Comparison of ENCODE assay signal across 8 mouse cellular contexts in the genomic region with DNA sequence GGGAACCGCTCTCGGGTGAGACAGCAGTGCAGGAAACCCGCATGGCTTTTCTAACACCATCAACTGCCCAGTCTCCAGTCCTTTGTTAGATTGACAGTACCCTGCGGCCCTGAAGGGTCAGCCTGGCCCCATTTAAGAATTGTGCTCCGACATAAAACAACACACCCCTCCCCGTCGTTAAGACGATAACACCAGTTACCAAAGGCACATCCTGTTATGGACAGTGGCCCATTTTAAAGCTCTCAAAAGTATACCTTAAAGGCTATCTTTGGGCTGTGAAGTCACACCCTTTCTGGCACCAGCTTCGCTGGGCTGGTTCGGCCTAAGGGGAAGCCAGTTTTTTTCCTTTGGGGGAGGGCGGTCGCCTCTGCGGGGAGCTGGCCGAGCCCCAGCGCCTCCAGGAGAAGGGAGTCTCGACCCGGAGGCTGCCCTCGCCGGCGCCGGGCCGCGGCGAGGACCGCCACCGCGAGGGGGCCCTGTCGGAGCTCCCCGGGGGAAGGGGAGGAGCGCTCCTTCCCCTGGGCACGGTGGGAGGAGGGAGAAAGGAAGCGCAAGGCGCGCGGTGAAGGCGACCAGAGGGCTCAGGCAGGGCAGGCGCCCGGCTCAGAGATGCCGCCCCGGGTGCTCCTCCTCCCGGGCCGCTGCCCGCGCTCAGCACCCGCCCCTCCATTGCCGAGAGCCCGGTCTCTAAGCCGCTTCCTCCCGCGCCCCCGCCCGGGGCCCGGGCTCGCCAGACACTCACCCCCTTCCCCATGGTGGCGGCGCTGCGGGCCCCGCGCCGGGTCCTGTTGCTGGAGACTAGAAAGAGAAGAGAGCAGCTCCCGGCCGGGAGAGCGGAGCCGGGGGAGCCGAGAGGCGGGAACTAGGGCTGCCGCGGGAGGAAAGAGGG. TPM values are rescaled to one million over a fixed set of nuclear protein-coding genes. Genes with fewer than 3 reads are reported as not detected.
DNase-seq lines count a peak whose midpoint lies in the region; ATAC-seq and TF ChIP-seq lines count a peak whose summit lies in the region.

No protein-coding gene starts in this region.

- ATAC-seq in heart, embryonic 11.5 days (replicated peaks; ENCODE audit: insufficient number of reproducible peaks, low FRiP score, low TSS enrichment), result peak; percentile 78
- ATAC-seq in kidney, embryonic 16.5 days (ENCODE audit: low FRiP score, low TSS enrichment), result peak; percentile 84
- peak; percentile 86 for ATAC-seq in liver, embryonic 15.5 days (ENCODE audit: insufficient read depth)
- ATAC-seq in neural tube, embryonic 11.5 days (ENCODE audit: insufficient read depth, low FRiP score, low TSS enrichment), result peak; percentile 83

- peak overlapping the region; percentile 86 for H3K4me3 ChIP-seq in bone marrow macrophage, adult 2 months (ENCODE audit: insufficient read depth, low read length)
- peak overlapping the region; percentile 80 for H3K4me3 ChIP-seq in embryonic fibroblast, embryonic 13.5 days (ENCODE audit: insufficient read depth, low read length)
- peak overlapping the region; percentile 98 for H3K4me3 ChIP-seq in heart, embryonic 11.5 days (ENCODE audit: low read depth, low read length)
- peak overlapping the region; percentile 94 for H3K4me3 ChIP-seq in kidney, embryonic 16.5 days (ENCODE audit: low read length)
- peak overlapping the region; percentile 89 for H3K4me3 ChIP-seq in liver, embryonic 15.5 days (replicated peaks)
- peak overlapping the region; percentile 74 for H3K4me3 ChIP-seq in neural tube, embryonic 11.5 days (ENCODE audit: low read depth, low read length)
- H3K4me3 ChIP-seq in testis, adult 2 months (ENCODE audit: control insufficient read depth, low read depth, low read length), result peak overlapping the region; percentile 89

- H3K9ac ChIP-seq in heart, embryonic 11.5 days (ENCODE audit: low read depth, low read length), result peak overlapping the region; percentile 100
- H3K9ac ChIP-seq in kidney, embryonic 16.5 days (replicated peaks; ENCODE audit: low read length), result peak overlapping the region; percentile 98
- peak overlapping the region; percentile 90 for H3K9ac ChIP-seq in liver, embryonic 15.5 days
- peak overlapping the region; percentile 95 for H3K9ac ChIP-seq in neural tube, embryonic 11.5 days (ENCODE audit: low read length)

- H3K27ac ChIP-seq in bone marrow macrophage, adult 2 months (ENCODE audit: insufficient read depth, low read depth, low read length), result peak overlapping the region; percentile 88
- peak overlapping the region; percentile 78 for H3K27ac ChIP-seq in embryonic fibroblast, embryonic 13.5 days (ENCODE audit: insufficient read depth, low read length)
- peak overlapping the region; percentile 100 for H3K27ac ChIP-seq in heart, embryonic 11.5 days (ENCODE audit: low read depth, low read length)
- peak overlapping the region; percentile 99 for H3K27ac ChIP-seq in kidney, embryonic 16.5 days (ENCODE audit: low read length)
- peak overlapping the region; percentile 97 for H3K27ac ChIP-seq in liver, embryonic 15.5 days (replicated peaks)
- peak overlapping the region; percentile 94 for H3K27ac ChIP-seq in neural tube, embryonic 11.5 days (ENCODE audit: low read depth, low read length)
- H3K27ac ChIP-seq in testis, adult 2 months (ENCODE audit: control insufficient read depth, insufficient read depth, low read depth, low read length), result peak overlapping the region; percentile 81

- peaks cover 25% of the 10 kb centered on the region for H3K4me1 ChIP-seq in bone marrow macrophage, adult 2 months (ENCODE audit: control insufficient read depth, insufficient read depth, low read length)
- peaks cover 15% of the 10 kb centered on the region for H3K4me1 ChIP-seq in embryonic fibroblast, embryonic 13.5 days (ENCODE audit: control insufficient read depth, insufficient read depth, low read length)
- peaks cover 46% of the 10 kb centered on the region for H3K4me1 ChIP-seq in heart, embryonic 11.5 days (ENCODE audit: control insufficient read depth, insufficient read depth, low read length)
- peaks cover 56% of the 10 kb centered on the region for H3K4me1 ChIP-seq in kidney, embryonic 16.5 days (ENCODE audit: insufficient read depth, low read length)
- peaks cover 57% of the 10 kb centered on the region for H3K4me1 ChIP-seq in liver, embryonic 15.5 days (replicated peaks)
- H3K4me1 ChIP-seq in neural tube, embryonic 11.5 days (ENCODE audit: control insufficient read depth, insufficient read depth, low read length), result peaks cover 29% of the 10 kb centered on the region
- H3K4me1 ChIP-seq in testis, adult 2 months (ENCODE audit: control insufficient read depth, insufficient read depth, low read length), result peaks cover 16% of the 10 kb centered on the region

- H3K4me2 ChIP-seq in heart, embryonic 11.5 days, result peak overlapping the region; percentile 88
- H3K4me2 ChIP-seq in kidney, embryonic 16.5 days (replicated peaks; ENCODE audit: low read depth, low read length), result peak overlapping the region; percentile 75
- peak overlapping the region; percentile 92 for H3K4me2 ChIP-seq in liver, embryonic 15.5 days
- H3K4me2 ChIP-seq in neural tube, embryonic 11.5 days (ENCODE audit: low read depth), result peak overlapping the region; percentile 70

- peak; percentile 93 for DNase-seq in CD4-positive helper T cell, adult 2 months (ENCODE audit: low read depth, low spot score)
- peak; percentile 85 for DNase-seq in neural tube, embryonic 11.5 days (ENCODE audit: low spot score)

- TF ChIP-seq CTCF in bone marrow macrophage, adult 2 months (IDR thresholded peaks at IDR 0.05; ENCODE audit: low read depth, low read length), result no peak
- 0 out of 2 replicates have a peak, but pooled peaks have one; percentile 1 for TF ChIP-seq CTCF in embryonic fibroblast, embryonic 13.5 days (IDR thresholded peaks at IDR 0.05; ENCODE audit: borderline replicate concordance, insufficient read depth, low read length)
- TF ChIP-seq CTCF in testis, adult 2 months (IDR thresholded peaks at IDR 0.05; ENCODE audit: control insufficient read depth, insufficient read depth, insufficient replicate concordance, low read depth, low read length), result no peak

- WGBS in heart, embryonic 11.5 days (ENCODE audit: insufficient replicate concordance), result under 1% methylated on average over 46 of the region's 68 CpGs
- under 1% methylated on average over 50 of the region's 68 CpGs for WGBS in kidney, embryonic 16.5 days
- under 1% methylated on average over 48 of the region's 68 CpGs for WGBS in liver, embryonic 15.5 days (ENCODE audit: insufficient replicate concordance)
- 0% methylated on average over 49 of the region's 68 CpGs for WGBS in neural tube, embryonic 11.5 days

- TF ChIP-seq POLR2A in bone marrow macrophage, adult 2 months (IDR thresholded peaks at IDR 0.05; ENCODE audit: borderline replicate concordance, low read depth, low read length), result no peak
- TF ChIP-seq POLR2A in embryonic fibroblast, embryonic 13.5 days (IDR thresholded peaks at IDR 0.05; ENCODE audit: low read depth, low read length), result peak; percentile 70; the same call in 1 of the 2 replicates
- TF ChIP-seq POLR2A in testis, adult 2 months (IDR thresholded peaks at IDR 0.05; ENCODE audit: control insufficient read depth, low read depth, low read length), result no peak

- no peaks in the 10 kb centered on the region for H3K27me3 ChIP-seq in heart, embryonic 11.5 days (ENCODE audit: control insufficient read depth, insufficient read depth, low read length)
- no peaks in the 10 kb centered on the region for H3K27me3 ChIP-seq in kidney, embryonic 16.5 days (ENCODE audit: insufficient read depth, low read length)
- H3K27me3 ChIP-seq in liver, embryonic 15.5 days, result peaks cover 37% of the 10 kb centered on the region
- H3K27me3 ChIP-seq in neural tube, embryonic 11.5 days (ENCODE audit: control insufficient read depth, insufficient read depth, low read length), result no peaks in the 10 kb centered on the region
- peaks cover 4% of the 10 kb centered on the region for H3K27me3 ChIP-seq in testis, adult 2 months (ENCODE audit: control insufficient read depth, insufficient read depth, low read length)

- H3K9me3 ChIP-seq in heart, embryonic 11.5 days (replicated peaks; ENCODE audit: control insufficient read depth, low read length), result no peaks in the 10 kb centered on the region
- no peaks in the 10 kb centered on the region for H3K9me3 ChIP-seq in kidney, embryonic 16.5 days (ENCODE audit: low read length)
- H3K9me3 ChIP-seq in liver, embryonic 15.5 days (replicated peaks), result no peaks in the 10 kb centered on the region
- no peaks in the 10 kb centered on the region for H3K9me3 ChIP-seq in neural tube, embryonic 11.5 days (ENCODE audit: control insufficient read depth, low read length)

- H3K36me3 ChIP-seq in heart, embryonic 11.5 days (ENCODE audit: control insufficient read depth, insufficient read depth, low read length), result no peaks in the 10 kb centered on the region
- no peaks in the 10 kb centered on the region for H3K36me3 ChIP-seq in kidney, embryonic 16.5 days (ENCODE audit: insufficient read depth, low read length)
- no peaks in the 10 kb centered on the region for H3K36me3 ChIP-seq in liver, embryonic 15.5 days (replicated peaks)
- no peaks in the 10 kb centered on the region for H3K36me3 ChIP-seq in neural tube, embryonic 11.5 days (ENCODE audit: control insufficient read depth, insufficient read depth, low read length)
- no peaks in the 10 kb centered on the region for H3K36me3 ChIP-seq in testis, adult 2 months (ENCODE audit: control insufficient read depth, insufficient read depth, low read length)

RNA-seq across cellular contexts. Expression of a gene that starts 0.6 kb away (rescaled TPM):
- 152 and 178 TPM in 2 replicates for polyA plus RNA-seq in bone marrow macrophage, adult 2 months (2012; ENCODE audit: insufficient read depth, insufficient read length, missing spikeins)
- polyA plus RNA-seq in embryonic fibroblast, embryonic 13.5 days (2011; ENCODE audit: insufficient read length, low read depth, missing spikeins), result 211 and 238 TPM in 2 replicates
- 404 and 434 TPM in 2 replicates for polyA plus RNA-seq in heart, embryonic 11.5 days (2014; fragmentation: Nextera tagmentation; extraction: Ambion mirVana)
- 362 and 426 TPM in 2 replicates for polyA plus RNA-seq in kidney, embryonic 16.5 days (2015; fragmentation: Nextera tagmentation; extraction: Ambion mirVana)
- 41.9 and 44.5 TPM in 2 replicates for polyA plus RNA-seq in liver, embryonic 15.5 days (2015; fragmentation: Nextera tagmentation; extraction: Ambion mirVana)
- 115 TPM in 2 replicates for polyA plus RNA-seq in neural tube, embryonic 11.5 days (2014; fragmentation: Nextera tagmentation; extraction: Ambion mirVana)
- 54.7 and 57.0 TPM in 2 replicates for polyA plus RNA-seq in testis, adult 2 months (2012; rRNA removed)

Comparison
In these comparisons a context has a peak if more than half of its experiments do, and no peak if none do; other contexts are left out.
1. Peak in every context shown above with its lines: DNase-seq, ATAC-seq, H3K4me3 ChIP-seq and H3K27ac ChIP-seq.